Mouse (Mus musculus): Measurements from ENCODE around the gene Fgf12. TPM values are rescaled to one million over a fixed set of nuclear protein-coding genes. Genes with fewer than 3 reads are reported as not detected.

Gene Fgf12
- polyA plus RNA-seq, 1 experiment: not detected

DNA sequence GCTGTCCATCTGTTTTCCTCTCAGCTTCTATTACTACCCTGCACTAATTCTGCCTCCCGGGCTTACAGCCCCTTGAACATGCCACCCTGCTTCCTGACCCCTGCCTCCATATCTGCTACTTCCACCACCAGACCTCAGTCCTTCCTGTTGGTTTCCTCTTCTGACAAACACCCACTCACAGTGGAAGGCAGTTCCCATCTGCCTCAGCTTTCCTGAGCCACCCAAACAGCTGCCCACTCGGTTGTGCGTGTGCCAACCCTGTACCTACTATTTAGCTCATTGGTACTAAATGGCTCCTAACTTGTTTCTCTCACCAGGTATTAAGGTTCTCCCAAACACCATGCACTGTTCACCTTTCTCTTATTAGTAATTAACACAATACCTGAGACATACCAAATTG is 71.2 kb downstream of the Fgf12 start:
- TF ChIP-seq CTCF (IDR thresholded peaks at IDR 0.05; ENCODE audit: low read depth, low read length): no peak
- H3K27ac ChIP-seq (ENCODE audit: insufficient read depth, low read length): no peak overlapping the region
- H3K4me3 ChIP-seq (ENCODE audit: low read depth, low read length): no peak overlapping the region

DNA sequence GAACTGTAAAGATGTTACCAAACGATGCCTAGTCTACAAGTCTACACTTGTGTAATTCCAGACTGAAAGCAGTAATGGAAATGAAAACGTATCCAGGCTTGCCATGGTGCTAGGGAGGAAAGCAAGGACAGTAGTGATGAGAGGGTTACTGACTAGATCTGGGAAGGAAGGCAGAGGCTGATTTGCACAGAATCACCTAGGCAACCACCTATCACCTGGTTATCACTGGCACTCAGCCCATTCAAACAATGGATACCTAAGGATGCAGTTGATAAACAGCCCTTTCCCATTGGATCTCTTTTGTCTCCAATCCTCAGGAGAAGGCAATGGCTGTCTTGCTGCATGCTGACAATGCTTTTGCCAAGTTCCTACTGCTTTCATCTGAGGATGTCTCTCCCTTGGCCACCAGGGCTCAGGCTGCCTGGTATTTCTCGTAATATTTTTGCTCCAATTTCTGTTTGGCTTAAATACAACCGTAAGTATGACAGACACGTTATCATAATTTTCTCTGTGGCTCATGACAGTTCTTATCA is 84.0 kb downstream of the Fgf12 start:
- no peak for TF ChIP-seq EP300 (IDR thresholded peaks at IDR 0.05; ENCODE audit: insufficient read depth, low read depth, low read length)
- TF ChIP-seq POLR2A (IDR thresholded peaks at IDR 0.05; ENCODE audit: insufficient read depth, low read length): no peak
- TF ChIP-seq CTCF (IDR thresholded peaks at IDR 0.05; ENCODE audit: low read depth, low read length): no peak

More for the DNA sequence above, 71.2 kb downstream of the Fgf12 start:
- no peaks in the 10 kb centered on the region for H3K36me3 ChIP-seq (ENCODE audit: control insufficient read depth, insufficient read depth, low read length, poor library complexity, severe bottlenecking)
- H3K9me3 ChIP-seq (replicated peaks; ENCODE audit: control insufficient read depth, insufficient read depth, low read length, poor library complexity, severe bottlenecking): no peaks in the 10 kb centered on the region
- no peaks in the 10 kb centered on the region for H3K27me3 ChIP-seq (ENCODE audit: control insufficient read depth, insufficient read depth, low read length, poor library complexity, severe bottlenecking)
- H3K4me1 ChIP-seq (ENCODE audit: control insufficient read depth, insufficient read depth, low read length): no peaks in the 10 kb centered on the region
- H3K9ac ChIP-seq (ENCODE audit: low read depth, poor library complexity, severe bottlenecking): no peak overlapping the region

DNA sequence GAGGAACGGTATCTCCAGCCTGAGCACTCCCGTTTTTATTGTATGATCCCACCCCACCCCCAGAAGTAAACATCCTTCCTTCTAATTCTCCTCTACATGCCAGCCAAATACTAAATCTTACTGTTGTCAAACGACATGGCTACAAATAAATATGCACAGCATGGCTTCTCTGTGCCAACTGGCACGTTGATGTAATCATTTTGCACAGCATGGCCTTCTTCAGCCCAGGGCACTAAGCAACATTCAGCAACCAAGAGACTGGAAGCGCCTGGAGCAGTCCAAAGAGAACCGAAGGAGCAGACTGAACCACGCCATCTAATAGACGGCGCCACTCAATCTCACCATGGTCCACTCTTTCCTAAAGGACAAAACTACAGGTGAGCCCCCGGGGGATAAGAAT is 100.2 kb downstream of the Fgf12 start:
- no peak for TF ChIP-seq CTCF (IDR thresholded peaks at IDR 0.05; ENCODE audit: low read depth, low read length)
- TF ChIP-seq EP300 (IDR thresholded peaks at IDR 0.05; ENCODE audit: insufficient read depth, low read depth, low read length): no peak
- TF ChIP-seq POLR2A (IDR thresholded peaks at IDR 0.05; ENCODE audit: insufficient read depth, low read length): no peak
- no peaks in the 10 kb centered on the region for H3K9me3 ChIP-seq (replicated peaks; ENCODE audit: control insufficient read depth, insufficient read depth, low read length, poor library complexity, severe bottlenecking)

More for the DNA sequence above, 84.0 kb downstream of the Fgf12 start:
- no peaks in the 10 kb centered on the region; the same call in 1 of the 2 replicates for H3K27me3 ChIP-seq (ENCODE audit: control insufficient read depth, insufficient read depth, low read length, poor library complexity, severe bottlenecking)
- no peaks in the 10 kb centered on the region for H3K9me3 ChIP-seq (replicated peaks; ENCODE audit: control insufficient read depth, insufficient read depth, low read length, poor library complexity, severe bottlenecking)
- H3K4me1 ChIP-seq (ENCODE audit: control insufficient read depth, insufficient read depth, low read length): no peaks in the 10 kb centered on the region
- H3K36me3 ChIP-seq (ENCODE audit: control insufficient read depth, insufficient read depth, low read length, poor library complexity, severe bottlenecking): no peaks in the 10 kb centered on the region
- H3K4me3 ChIP-seq (ENCODE audit: low read depth, low read length): no peak overlapping the region
- H3K27ac ChIP-seq (ENCODE audit: insufficient read depth, low read length): no peak overlapping the region
- no peak overlapping the region for H3K9ac ChIP-seq (ENCODE audit: low read depth, poor library complexity, severe bottlenecking)

DNA sequence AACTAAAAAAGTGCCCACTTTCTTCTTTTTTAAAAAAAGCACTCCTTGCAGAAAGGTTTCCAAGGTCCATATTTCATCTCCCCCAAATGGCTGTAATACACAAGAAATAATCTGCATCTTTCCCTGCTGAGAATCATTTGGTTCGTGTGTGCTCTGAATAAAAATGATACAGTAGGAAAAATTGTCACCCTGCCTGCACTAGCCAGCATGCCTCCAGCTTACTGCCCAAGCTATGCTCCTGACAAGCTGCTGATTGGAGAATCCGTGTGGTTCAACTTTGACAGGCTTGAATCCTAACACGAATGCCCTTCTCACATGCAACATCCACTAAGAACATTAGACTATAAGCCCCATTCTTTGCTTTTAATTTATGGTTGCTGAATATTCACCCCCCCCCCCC is 102.3 kb downstream of the Fgf12 start:
- H3K36me3 ChIP-seq (ENCODE audit: control insufficient read depth, insufficient read depth, low read length, poor library complexity, severe bottlenecking): no peaks in the 10 kb centered on the region
- no peaks in the 10 kb centered on the region for H3K27me3 ChIP-seq (ENCODE audit: control insufficient read depth, insufficient read depth, low read length, poor library complexity, severe bottlenecking)
- no peak overlapping the region for H3K27ac ChIP-seq (ENCODE audit: insufficient read depth, low read length)
- H3K4me1 ChIP-seq (ENCODE audit: control insufficient read depth, insufficient read depth, low read length): no peaks in the 10 kb centered on the region
- H3K9ac ChIP-seq (ENCODE audit: low read depth, poor library complexity, severe bottlenecking): no peak overlapping the region
- H3K4me3 ChIP-seq (ENCODE audit: low read depth, low read length): no peak overlapping the region
- no peaks in the 10 kb centered on the region for H3K9me3 ChIP-seq (replicated peaks; ENCODE audit: control insufficient read depth, insufficient read depth, low read length, poor library complexity, severe bottlenecking)
- TF ChIP-seq EP300 (IDR thresholded peaks at IDR 0.05; ENCODE audit: insufficient read depth, low read depth, low read length): no peak
- no peak for TF ChIP-seq POLR2A (IDR thresholded peaks at IDR 0.05; ENCODE audit: insufficient read depth, low read length)
- TF ChIP-seq CTCF (IDR thresholded peaks at IDR 0.05; ENCODE audit: low read depth, low read length): no peak

More for the DNA sequence above, 100.2 kb downstream of the Fgf12 start:
- no peak overlapping the region for H3K4me3 ChIP-seq (ENCODE audit: low read depth, low read length)
- H3K27ac ChIP-seq (ENCODE audit: insufficient read depth, low read length): no peak overlapping the region
- no peaks in the 10 kb centered on the region for H3K4me1 ChIP-seq (ENCODE audit: control insufficient read depth, insufficient read depth, low read length)
- H3K36me3 ChIP-seq (ENCODE audit: control insufficient read depth, insufficient read depth, low read length, poor library complexity, severe bottlenecking): no peaks in the 10 kb centered on the region
- H3K9ac ChIP-seq (ENCODE audit: low read depth, poor library complexity, severe bottlenecking): no peak overlapping the region
- no peaks in the 10 kb centered on the region for H3K27me3 ChIP-seq (ENCODE audit: control insufficient read depth, insufficient read depth, low read length, poor library complexity, severe bottlenecking)

DNA sequence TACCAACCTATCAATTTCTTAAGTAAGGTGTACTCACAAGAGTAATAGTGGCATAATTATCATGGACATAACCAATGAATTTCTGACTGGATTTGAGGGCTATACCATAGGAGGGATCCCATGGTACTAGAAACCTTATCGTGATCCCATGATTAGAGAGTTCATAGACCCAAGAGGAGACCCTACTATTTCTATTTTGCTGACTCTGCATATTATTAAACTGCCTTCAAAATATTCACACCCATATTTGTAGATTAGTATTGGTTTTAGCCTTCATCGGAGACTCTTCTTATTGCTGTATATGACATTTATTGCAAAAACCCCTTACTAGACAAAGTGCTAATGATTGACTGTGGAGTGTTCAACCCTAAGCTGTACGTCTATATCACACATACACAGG is 107.8 kb downstream of the Fgf12 start:
- no peak overlapping the region for H3K27ac ChIP-seq (ENCODE audit: insufficient read depth, low read length)
- peaks cover 10% of the 10 kb centered on the region for H3K9me3 ChIP-seq (replicated peaks; ENCODE audit: control insufficient read depth, insufficient read depth, low read length, poor library complexity, severe bottlenecking)
- no peak for TF ChIP-seq CTCF (IDR thresholded peaks at IDR 0.05; ENCODE audit: low read depth, low read length)
- TF ChIP-seq EP300 (IDR thresholded peaks at IDR 0.05; ENCODE audit: insufficient read depth, low read depth, low read length): no peak
- TF ChIP-seq POLR2A (IDR thresholded peaks at IDR 0.05; ENCODE audit: insufficient read depth, low read length): no peak
- H3K9ac ChIP-seq (ENCODE audit: low read depth, poor library complexity, severe bottlenecking): no peak overlapping the region
- H3K4me1 ChIP-seq (ENCODE audit: control insufficient read depth, insufficient read depth, low read length): no peaks in the 10 kb centered on the region
- no peak overlapping the region for H3K4me3 ChIP-seq (ENCODE audit: low read depth, low read length)
- no peaks in the 10 kb centered on the region for H3K36me3 ChIP-seq (ENCODE audit: control insufficient read depth, insufficient read depth, low read length, poor library complexity, severe bottlenecking)
- no peaks in the 10 kb centered on the region for H3K27me3 ChIP-seq (ENCODE audit: control insufficient read depth, insufficient read depth, low read length, poor library complexity, severe bottlenecking)

DNA sequence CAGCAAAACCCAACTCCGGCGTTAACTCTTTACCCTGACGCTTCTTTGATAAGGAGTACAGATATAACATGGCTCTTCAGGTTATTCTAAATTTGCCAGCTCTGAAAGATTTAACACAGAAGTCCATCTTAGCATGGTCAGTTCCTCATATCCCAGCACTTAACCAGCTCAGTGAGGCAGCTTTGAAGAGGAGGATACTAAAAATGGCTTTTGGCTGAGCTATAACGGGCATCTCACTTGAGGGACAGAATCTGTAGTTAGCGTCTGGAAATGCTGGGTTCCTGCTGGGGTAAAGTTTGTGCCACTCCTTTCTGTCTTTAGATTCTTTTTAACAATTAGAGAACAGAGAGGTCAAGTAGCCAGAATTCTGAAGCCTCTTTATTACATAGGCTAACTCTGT is 121.1 kb downstream of the Fgf12 start:
- no peak for TF ChIP-seq CTCF (IDR thresholded peaks at IDR 0.05; ENCODE audit: low read depth, low read length)
- TF ChIP-seq POLR2A (IDR thresholded peaks at IDR 0.05; ENCODE audit: insufficient read depth, low read length): no peak
- no peak for TF ChIP-seq EP300 (IDR thresholded peaks at IDR 0.05; ENCODE audit: insufficient read depth, low read depth, low read length)
- no peaks in the 10 kb centered on the region for H3K9me3 ChIP-seq (replicated peaks; ENCODE audit: control insufficient read depth, insufficient read depth, low read length, poor library complexity, severe bottlenecking)

More for the DNA sequence above, 121.1 kb downstream of the Fgf12 start:
- Histone ChIP-seq H3K4me1 (ENCODE audit: control insufficient read depth, insufficient read depth, low read length) (no peaks in the 10 kb centered on the region), H3K4me3 (ENCODE audit: low read depth, low read length) (no peak overlapping the region), H3K36me3 (ENCODE audit: control insufficient read depth, insufficient read depth, low read length, poor library complexity, severe bottlenecking) (no peaks in the 10 kb centered on the region), H3K9ac (ENCODE audit: low read depth, poor library complexity, severe bottlenecking) (no peak overlapping the region), H3K27ac (ENCODE audit: insufficient read depth, low read length) (no peak overlapping the region), H3K27me3 (ENCODE audit: control insufficient read depth, insufficient read depth, low read length, poor library complexity, severe bottlenecking) (no peaks in the 10 kb centered on the region)

Data from ES-Bruce4 (cell line).